Mouse (Mus musculus): ENCODE data around the gene Id3. TPM values are rescaled to one million over a fixed set of nuclear protein-coding genes. Genes with fewer than 3 reads are reported as not detected.
"Not testable (repeated sequence)": the region's sequence is repeated elsewhere in the genome, so short reads cannot be mapped to it uniquely, and the experiment has no call there.

Gene Id3
- 953 and 999 TPM in 2 replicates for polyA plus RNA-seq (2015; fragmentation: Nextera tagmentation; extraction: Ambion mirVana)

DNA sequence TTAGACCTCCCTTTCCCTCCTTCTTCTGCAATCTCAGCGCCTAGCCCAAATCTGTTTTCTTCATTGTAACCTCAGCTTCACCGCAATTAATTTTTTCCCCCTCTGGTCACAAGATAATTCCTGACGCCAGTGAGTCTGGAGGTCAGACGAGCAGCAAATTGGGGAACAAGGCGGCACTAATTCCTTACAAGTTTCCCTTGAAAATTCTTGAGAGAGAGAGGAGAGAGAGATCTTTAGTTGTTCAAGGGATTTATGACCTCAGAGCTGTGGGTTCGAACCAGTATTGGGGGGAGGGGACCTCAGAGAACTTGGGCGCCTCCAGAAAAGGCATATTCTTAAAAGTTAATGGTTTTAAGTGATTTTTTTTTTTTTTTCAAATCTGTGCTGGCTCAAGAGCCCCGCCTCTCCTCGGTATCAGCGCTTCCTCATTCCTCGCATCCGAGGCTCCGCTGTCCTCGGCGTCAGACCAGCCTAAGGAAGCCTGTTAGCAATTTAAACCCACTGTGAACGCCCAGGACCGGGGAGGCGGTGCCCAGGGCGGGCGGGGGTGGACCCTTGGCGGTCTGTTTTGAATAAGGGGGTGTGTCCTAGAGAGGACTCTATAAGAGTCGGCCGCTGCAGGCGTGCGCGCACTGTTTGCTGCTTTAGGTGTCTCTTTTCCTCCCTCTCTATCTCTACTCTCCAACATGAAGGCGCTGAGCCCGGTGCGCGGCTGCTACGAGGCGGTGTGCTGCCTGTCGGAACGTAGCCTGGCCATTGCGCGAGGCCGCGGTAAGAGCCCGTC is at the start of gene Id3:
Gene Id3 (plus strand): TSS at position 305 of the 784 bp plus-strand sequence.
- Histone ChIP-seq H3K4me1 (ENCODE audit: insufficient read depth, low read length) (peaks cover 65% of the 10 kb centered on the region), H3K36me3 (ENCODE audit: insufficient read depth, low read length) (peaks cover 12% of the 10 kb centered on the region; the same call in 1 of the 2 replicates), H3K4me3 (ENCODE audit: low read length) (peak within 1 kb of the TSS; percentile 94), H3K9me3 (ENCODE audit: low read length) (no peaks in the 10 kb centered on the region), H3K27ac (ENCODE audit: low read length) (peak within 1 kb of the TSS; percentile 99), H3K27me3 (ENCODE audit: insufficient read depth, low read length) (no peaks in the 10 kb centered on the region), H3K9ac (replicated peaks; ENCODE audit: low read length) (peak within 1 kb of the TSS; percentile 91), H3K4me2 (replicated peaks; ENCODE audit: low read depth, low read length) (peak within 1 kb of the TSS; percentile 80)
- peak; percentile 88 for ATAC-seq (ENCODE audit: low FRiP score, low TSS enrichment)
- under 1% methylated on average over 39 of the region's 39 CpGs for WGBS

DNA sequence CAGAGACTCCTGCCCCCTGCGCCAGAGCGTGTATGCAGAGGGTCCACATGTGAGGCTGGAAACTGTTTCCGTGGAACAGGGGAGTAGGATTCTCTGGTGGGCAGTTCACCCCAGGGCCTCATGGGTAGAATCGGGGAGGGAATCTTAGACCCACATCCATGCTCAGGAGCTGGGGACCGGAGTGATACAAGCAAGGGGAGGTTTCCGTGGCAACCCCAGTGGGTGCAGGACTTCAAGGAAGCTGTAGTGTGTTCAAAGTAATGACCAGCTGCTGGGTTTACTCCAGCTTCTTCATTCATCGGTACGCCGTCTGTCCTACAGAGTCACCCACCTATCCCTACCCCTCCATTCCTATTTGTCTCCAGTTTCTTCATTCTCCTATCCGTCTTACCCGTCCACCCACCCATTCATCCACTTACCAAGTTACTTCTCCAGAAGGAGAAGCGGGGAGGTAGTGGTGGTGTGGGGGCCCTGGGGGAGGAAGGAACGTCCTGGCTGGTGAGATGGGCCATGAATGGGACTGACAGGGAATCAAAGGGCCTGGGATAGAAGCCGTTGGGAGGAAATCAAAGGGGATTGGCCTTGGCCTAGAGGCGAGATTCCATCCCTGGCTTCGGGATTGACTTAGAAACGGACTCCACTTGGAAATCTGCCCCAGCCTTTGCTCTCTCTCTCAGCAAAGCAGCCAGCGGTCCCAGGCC is 48.6 kb upstream of the Id3 start:
- Histone ChIP-seq H3K9ac (replicated peaks; ENCODE audit: low read length) (no peak overlapping the region), H3K27ac (ENCODE audit: low read length) (no peak overlapping the region), H3K4me2 (replicated peaks; ENCODE audit: low read depth, low read length) (no peak overlapping the region), H3K27me3 (ENCODE audit: insufficient read depth, low read length) (no peaks in the 10 kb centered on the region), H3K36me3 (ENCODE audit: insufficient read depth, low read length) (no peaks in the 10 kb centered on the region), H3K4me3 (ENCODE audit: low read length) (no peak overlapping the region), H3K9me3 (ENCODE audit: low read length) (peaks cover 4% of the 10 kb centered on the region; the same call in 1 of the 2 replicates), H3K4me1 (ENCODE audit: insufficient read depth, low read length) (peaks cover 3% of the 10 kb centered on the region; the same call in 1 of the 2 replicates)
- 75% methylated on average over 18 of the region's 18 CpGs for WGBS
- no peak for ATAC-seq (ENCODE audit: low FRiP score, low TSS enrichment)

DNA sequence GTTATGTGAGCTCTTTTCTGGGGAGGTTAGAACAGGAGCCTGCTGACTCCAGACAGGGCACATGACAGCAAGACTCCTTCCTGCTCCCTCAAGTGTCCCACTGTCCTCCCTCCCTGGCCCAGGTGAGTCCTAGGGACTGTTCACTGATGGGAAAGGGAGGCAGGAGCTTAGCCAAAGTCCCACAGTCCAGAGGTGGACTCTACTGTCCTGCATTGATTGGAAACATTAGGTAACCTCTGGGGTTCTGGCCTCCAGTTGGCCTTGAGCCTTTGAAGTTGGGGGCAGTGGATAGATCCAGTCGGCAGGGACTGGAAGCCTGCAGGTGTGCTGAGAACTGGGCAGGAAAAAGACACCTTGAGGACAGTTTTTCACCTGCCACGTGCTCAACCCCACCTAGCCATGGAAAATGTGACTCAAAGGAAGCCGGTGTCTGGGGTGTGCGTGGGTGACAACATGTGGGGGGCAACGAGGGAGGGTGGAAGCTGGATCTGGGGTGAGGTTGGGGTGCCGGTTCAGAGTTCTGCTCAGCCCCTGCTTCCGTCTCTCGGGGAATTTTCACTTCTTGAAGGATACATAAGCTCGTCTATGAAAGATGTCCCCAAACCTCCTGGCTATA is 47.7 kb upstream of the Id3 start:
- peaks cover 4% of the 10 kb centered on the region; the same call in 1 of the 2 replicates for H3K9me3 ChIP-seq (ENCODE audit: low read length)
- no peak overlapping the region for H3K27ac ChIP-seq (ENCODE audit: low read length)
- H3K4me1 ChIP-seq (ENCODE audit: insufficient read depth, low read length): no peaks in the 10 kb centered on the region
- 0 out of 2 replicates have a peak, but pooled peaks have one; percentile 35 for ATAC-seq (ENCODE audit: low FRiP score, low TSS enrichment)
- H3K9ac ChIP-seq (replicated peaks; ENCODE audit: low read length): no peak overlapping the region
- H3K4me3 ChIP-seq (ENCODE audit: low read length): no peak overlapping the region
- 74% methylated on average over 9 of the region's 9 CpGs for WGBS
- no peak overlapping the region for H3K4me2 ChIP-seq (replicated peaks; ENCODE audit: low read depth, low read length)
- H3K27me3 ChIP-seq (ENCODE audit: insufficient read depth, low read length): no peaks in the 10 kb centered on the region
- no peaks in the 10 kb centered on the region for H3K36me3 ChIP-seq (ENCODE audit: insufficient read depth, low read length)

DNA sequence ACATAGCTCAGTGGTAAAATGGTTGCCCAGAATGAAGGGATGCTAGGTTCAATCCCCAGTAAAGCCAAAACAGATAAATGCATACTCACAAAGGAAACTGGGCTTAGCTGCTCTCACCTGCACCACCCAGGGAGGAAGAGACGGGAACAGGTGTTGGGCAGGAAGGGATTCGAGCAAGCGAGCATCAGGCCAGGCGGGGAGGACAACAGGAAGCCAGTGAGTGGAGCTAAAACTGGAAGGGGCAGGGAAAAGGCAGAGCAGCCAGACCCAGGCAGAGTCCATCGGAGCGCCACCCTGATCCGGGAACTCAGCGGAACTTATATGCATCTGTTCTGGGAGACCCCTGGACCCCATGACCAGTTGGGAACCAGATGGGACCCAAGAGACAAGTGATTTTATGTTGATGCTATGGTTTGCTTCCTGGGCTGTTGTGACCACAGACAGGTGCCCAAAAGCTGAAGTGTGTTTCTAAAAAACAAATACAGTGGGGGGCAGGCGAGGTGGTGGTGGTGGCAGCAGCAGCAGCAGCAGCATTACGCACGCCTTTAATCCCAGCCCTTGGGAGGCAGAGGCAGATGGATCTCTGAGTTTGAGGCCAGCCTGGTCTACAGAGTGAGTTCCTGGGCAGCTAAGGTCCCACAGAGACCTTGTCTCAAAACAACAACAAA is 46.7 kb upstream of the Id3 start:
- Histone ChIP-seq H3K27ac (ENCODE audit: low read length) (no peak overlapping the region), H3K27me3 (ENCODE audit: insufficient read depth, low read length) (no peaks in the 10 kb centered on the region), H3K4me1 (ENCODE audit: insufficient read depth, low read length) (no peaks in the 10 kb centered on the region), H3K4me3 (ENCODE audit: low read length) (no peak overlapping the region), H3K4me2 (replicated peaks; ENCODE audit: low read depth, low read length) (no peak overlapping the region), H3K36me3 (ENCODE audit: insufficient read depth, low read length) (no peaks in the 10 kb centered on the region), H3K9ac (replicated peaks; ENCODE audit: low read length) (no peak overlapping the region), H3K9me3 (ENCODE audit: low read length) (peaks cover 4% of the 10 kb centered on the region; the same call in 1 of the 2 replicates)
- 76% methylated on average over 11 of the region's 11 CpGs for whole genome bisulfite sequencing
- ATAC-seq (ENCODE audit: low FRiP score, low TSS enrichment): no peak

DNA sequence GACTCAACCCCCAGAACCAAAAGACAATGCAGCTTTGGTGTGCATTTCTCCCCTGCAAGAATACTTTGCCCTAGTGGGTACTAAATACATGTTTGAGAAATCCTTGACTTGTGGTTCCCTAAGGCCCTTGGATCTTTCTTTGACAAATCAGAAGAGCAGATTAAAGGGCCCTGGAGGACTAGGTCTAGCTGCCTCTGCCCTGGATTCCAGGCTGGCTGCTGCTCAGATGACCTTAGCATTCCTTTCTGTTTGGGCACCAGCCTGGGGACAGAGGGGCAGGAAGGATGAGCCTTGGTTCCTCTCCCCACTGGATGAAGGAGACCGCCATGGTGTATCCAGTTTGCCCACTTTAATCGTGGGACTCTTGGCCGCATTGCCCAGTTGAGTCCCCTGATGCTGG is 44.9 kb upstream of the Id3 start:
- ATAC-seq (ENCODE audit: low FRiP score, low TSS enrichment): no peak
- H3K9me3 ChIP-seq (ENCODE audit: low read length): no peaks in the 10 kb centered on the region
- H3K27ac ChIP-seq (ENCODE audit: low read length): no peak overlapping the region
- no peaks in the 10 kb centered on the region for H3K27me3 ChIP-seq (ENCODE audit: insufficient read depth, low read length)
- no peaks in the 10 kb centered on the region for H3K36me3 ChIP-seq (ENCODE audit: insufficient read depth, low read length)
- 99% methylated on average over 3 of the region's 3 CpGs for WGBS
- H3K4me3 ChIP-seq (ENCODE audit: low read length): no peak overlapping the region
- no peak overlapping the region for H3K9ac ChIP-seq (replicated peaks; ENCODE audit: low read length)
- no peak overlapping the region for H3K4me2 ChIP-seq (replicated peaks; ENCODE audit: low read depth, low read length)
- H3K4me1 ChIP-seq (ENCODE audit: insufficient read depth, low read length): no peaks in the 10 kb centered on the region

DNA sequence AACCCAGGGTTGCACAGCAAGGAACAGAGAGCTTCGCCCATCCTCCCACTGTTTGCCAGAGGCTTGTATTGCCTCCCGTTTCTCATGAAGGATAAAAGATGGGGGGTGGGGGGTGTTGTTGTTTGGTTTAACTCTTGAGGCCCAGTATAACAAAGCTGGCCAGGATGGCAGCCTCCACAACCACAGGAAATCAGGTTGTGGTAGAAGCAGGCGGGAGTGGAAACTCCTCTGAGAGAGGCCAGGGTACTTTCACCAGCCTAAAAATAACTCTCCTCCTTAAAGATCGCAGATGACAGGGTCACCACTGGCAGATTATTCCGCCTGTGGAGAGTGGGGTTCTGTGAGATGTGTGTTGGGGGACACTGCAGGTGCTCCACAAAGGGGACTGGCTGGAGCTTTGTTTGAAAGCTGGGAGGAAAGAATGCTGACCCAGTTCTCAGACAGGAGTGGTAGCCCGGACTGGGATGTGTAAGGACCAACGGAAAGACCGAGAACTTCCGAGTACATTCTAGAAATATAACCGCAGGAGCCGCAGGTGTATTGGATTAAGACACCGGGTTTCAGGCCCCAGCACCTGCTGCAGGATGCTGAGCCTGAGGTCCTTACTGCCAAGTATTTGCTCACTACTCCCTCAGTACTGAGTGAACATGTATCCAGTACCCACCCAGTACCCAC is 42.8 kb upstream of the Id3 start:
- Histone ChIP-seq H3K27me3 (ENCODE audit: insufficient read depth, low read length) (no peaks in the 10 kb centered on the region), H3K4me2 (replicated peaks; ENCODE audit: low read depth, low read length) (no peak overlapping the region), H3K4me1 (ENCODE audit: insufficient read depth, low read length) (peaks cover 15% of the 10 kb centered on the region), H3K4me3 (ENCODE audit: low read length) (no peak overlapping the region), H3K9me3 (ENCODE audit: low read length) (no peaks in the 10 kb centered on the region), H3K27ac (ENCODE audit: low read length) (no peak overlapping the region), H3K9ac (replicated peaks; ENCODE audit: low read length) (no peak overlapping the region), H3K36me3 (ENCODE audit: insufficient read depth, low read length) (no peaks in the 10 kb centered on the region)
- no peak for ATAC-seq (ENCODE audit: low FRiP score, low TSS enrichment)
- WGBS: 79% methylated on average over 12 of the region's 12 CpGs

DNA sequence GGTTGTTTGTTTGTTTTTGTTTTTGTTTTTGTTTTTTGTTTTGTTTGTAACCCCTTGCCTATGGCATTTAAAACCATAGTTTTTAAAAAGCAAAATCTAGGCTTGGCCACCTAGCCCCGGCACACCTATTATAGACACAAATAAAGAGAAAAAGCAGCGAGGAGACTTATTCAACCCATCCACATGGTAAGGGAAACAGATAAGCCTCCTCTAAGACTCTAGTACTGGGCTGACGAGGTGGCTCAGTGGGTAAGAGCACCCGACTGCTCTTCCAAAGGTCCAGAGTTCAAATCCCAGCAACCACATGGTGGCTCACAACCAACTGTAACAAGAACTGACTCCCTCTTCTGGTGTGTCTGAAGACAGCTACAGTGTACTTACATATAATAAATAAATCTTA is 41.5 kb upstream of the Id3 start:
- not testable (repeated sequence) for H3K4me2 ChIP-seq (replicated peaks; ENCODE audit: low read depth, low read length); H3K27ac ChIP-seq (ENCODE audit: low read length); ATAC-seq (ENCODE audit: low FRiP score, low TSS enrichment); H3K36me3 ChIP-seq (ENCODE audit: insufficient read depth, low read length); H3K27me3 ChIP-seq (ENCODE audit: insufficient read depth, low read length); H3K9ac ChIP-seq (replicated peaks; ENCODE audit: low read length); H3K9me3 ChIP-seq (ENCODE audit: low read length); H3K4me3 ChIP-seq (ENCODE audit: low read length)
- WGBS: 83% methylated on average over 4 of the region's 4 CpGs
- peaks cover 18% of the 10 kb centered on the region for H3K4me1 ChIP-seq (ENCODE audit: insufficient read depth, low read length)

DNA sequence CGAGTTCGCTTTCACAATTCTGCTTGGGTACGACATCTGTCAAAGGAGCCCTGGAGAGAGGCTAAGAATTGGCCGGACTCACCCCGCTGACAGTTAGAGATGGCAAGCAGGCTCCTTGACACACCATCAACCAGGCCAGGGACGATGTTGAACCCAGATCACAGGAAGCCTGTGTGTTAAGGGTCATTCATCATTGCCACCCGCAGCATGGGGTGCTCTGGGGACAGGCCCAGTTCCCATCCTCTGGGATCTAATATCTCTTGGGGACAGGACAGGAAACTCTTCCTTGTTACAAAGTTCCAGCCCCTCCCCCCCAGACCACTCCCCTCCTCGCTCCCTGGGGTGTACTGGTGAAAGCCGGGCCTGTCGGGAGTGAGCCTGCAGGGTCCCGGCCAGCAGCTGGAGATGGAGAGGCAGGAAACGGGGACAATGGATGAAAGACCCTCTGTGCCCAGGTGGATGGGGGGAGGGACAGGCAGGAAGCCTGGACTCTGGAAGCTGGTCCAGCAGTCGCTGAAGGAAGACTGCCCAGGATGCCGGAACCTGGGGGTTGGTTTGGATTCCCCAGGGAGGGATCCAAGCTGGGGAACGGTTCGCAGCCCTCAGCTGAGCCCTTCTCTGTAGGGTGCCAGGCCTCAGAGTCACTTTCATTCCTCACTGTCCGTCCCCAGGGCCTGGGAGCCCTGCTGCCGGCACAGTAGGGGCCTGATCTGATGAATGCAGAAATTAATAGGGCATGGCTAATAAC is 38.5 kb upstream of the Id3 start:
- H3K9me3 ChIP-seq (ENCODE audit: low read length): no peaks in the 10 kb centered on the region
- peaks cover 24% of the 10 kb centered on the region for H3K4me1 ChIP-seq (ENCODE audit: insufficient read depth, low read length)
- H3K27ac ChIP-seq (ENCODE audit: low read length): peak overlapping the region; percentile 63
- H3K4me2 ChIP-seq (replicated peaks; ENCODE audit: low read depth, low read length): peak overlapping the region; percentile 43
- H3K36me3 ChIP-seq (ENCODE audit: insufficient read depth, low read length): no peaks in the 10 kb centered on the region
- peak overlapping the region; percentile 55 for H3K9ac ChIP-seq (replicated peaks; ENCODE audit: low read length)
- peak; percentile 68 for ATAC-seq (ENCODE audit: low FRiP score, low TSS enrichment)
- no peaks in the 10 kb centered on the region for H3K27me3 ChIP-seq (ENCODE audit: insufficient read depth, low read length)
- WGBS: 13% methylated on average over 18 of the region's 18 CpGs
- H3K4me3 ChIP-seq (ENCODE audit: low read length): peak overlapping the region; percentile 13; the same call in 1 of the 2 replicates
